Mouse (Mus musculus): ENCODE data around the gene Taar4. TPM values are rescaled to one million over a fixed set of nuclear protein-coding genes. Genes with fewer than 3 reads are reported as not detected.

Taar4 gene
- not detected for polyA plus RNA-seq (2014; fragmentation: Illumina TruSeq; extraction: RNeasy Lipid Tissue Mini Kit (QIAGEN cat#74804); ENCODE audit: low read depth, low replicate concordance)

DNA sequence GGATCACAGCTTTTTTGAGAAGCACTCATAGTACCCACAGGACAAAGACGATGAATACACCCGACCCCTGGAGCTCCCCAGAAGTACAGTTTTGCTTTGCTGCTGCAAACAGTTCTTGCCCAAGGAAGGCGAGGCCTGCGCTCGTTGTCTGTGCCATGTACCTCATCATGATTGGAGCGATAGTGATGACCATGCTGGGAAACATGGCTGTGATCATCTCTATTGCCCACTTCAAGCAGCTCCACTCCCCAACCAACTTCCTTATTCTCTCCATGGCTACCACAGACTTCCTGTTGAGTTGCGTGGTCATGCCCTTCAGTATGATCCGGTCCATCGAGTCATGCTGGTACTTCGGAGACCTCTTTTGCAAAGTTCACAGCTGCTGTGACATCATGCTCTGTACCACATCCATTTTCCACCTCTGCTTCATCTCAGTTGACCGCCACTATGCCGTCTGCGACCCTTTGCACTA is at the start of gene Taar4:
Gene Taar4, plus strand, starts transcription at position 51 of the 472 bp plus-strand sequence.

DNA sequence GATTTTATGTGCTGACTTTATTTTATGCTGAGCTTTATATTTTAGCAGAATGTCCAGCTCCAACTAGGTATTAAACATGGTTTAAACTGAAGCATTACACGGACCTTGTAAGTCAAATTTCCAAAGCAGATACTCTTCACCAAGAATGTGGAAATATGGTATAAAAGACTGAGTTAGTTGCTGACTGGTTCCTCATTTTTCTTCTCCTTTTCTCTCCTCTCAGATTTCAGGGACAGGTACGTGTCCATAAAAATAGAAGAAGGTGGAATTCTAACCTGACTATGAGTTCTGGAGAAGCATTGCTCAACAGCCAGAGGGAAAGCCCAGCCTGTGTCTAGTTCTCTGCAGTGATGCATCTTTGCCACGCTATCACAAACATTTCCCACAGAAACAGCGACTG is 40.2 kb upstream of the Taar4 start, which contains the start of gene Taar1:
Gene Taar1, plus strand, starts transcription at position 301 of the 400 bp plus-strand sequence.

GRCm38 (mm10) chr10:23938312-23938711 is 22.0 kb upstream of the Taar4 start, which contains the start of gene Taar2:
Taar2 (plus strand) TSS chr10:23938572.

GRCm38 (mm10) chr10:23949508-23950005 is 10.7 kb upstream of the Taar4 start, which contains the start of gene Taar3:
Taar3 (plus strand) TSS chr10:23949558.

GRCm38 (mm10) chr10:23970656-23971165 is 10.4 kb downstream of the Taar4 start, which contains the start of gene Taar5:
Taar5 (plus strand) TSS chr10:23970706.

DNA sequence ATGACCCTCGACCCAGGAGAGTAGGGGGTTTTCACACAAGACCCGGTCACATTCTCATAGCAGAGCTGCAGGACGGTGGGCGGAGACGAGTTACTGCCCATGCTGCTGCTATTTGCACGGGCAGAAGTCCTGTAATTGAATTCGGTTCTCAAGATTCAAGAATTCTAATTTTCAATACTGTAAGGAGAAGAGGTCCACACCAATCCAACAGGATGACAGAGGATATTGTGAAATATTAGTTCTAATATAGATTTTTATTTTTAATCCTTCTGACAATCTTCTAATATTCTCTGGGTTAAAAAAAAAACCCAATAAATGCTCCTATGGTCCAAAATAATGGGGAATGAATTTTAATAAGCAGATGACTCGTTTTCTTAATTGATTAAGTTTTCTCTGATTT is 25.3 kb downstream of the Taar4 start, which contains the start of gene Taar6:
Gene Taar6, minus strand, starts transcription at position 101 of the 400 bp plus-strand sequence.

DNA sequence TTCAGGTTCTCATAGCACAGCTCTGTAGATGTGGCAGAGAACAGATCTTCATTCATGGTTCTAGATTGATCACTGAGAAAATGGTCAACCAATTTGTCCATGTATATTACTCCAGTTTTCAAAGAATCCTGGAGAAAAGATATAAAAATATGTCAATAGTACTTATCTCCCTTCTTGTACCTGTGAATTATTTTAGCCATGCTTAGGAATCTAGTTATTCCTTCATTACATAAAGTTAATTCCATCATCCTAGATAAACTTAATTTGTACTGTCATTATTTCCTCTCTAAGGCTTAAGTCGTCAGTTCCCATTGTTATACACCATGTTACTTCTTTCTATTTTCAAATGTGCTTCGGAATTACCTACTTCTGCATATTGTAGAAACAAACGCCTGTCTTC is 33.1 kb downstream of the Taar4 start, which contains the start of gene Taar7a:
Gene Taar7a, minus strand, starts transcription at position 101 of the 400 bp plus-strand sequence.

GRCm38 (mm10) chr10:23999639-24000038 is 39.3 kb downstream of the Taar4 start, which contains the start of gene Taar7b:
Taar7b (plus strand) TSS chr10:23999939.

Other genes with a start within 250 kb of the Taar4 start
- 189 TPM for gene Rps12, start 173.2 kb upstream of the Taar4 start, polyA plus RNA-seq (2014; fragmentation: Illumina TruSeq; extraction: RNeasy Lipid Tissue Mini Kit (QIAGEN cat#74804); ENCODE audit: low read depth, low replicate concordance)
- 2.9 TPM for gene Slc18b1, start 163.5 kb upstream of the Taar4 start, polyA plus RNA-seq (2014; fragmentation: Illumina TruSeq; extraction: RNeasy Lipid Tissue Mini Kit (QIAGEN cat#74804); ENCODE audit: low read depth, low replicate concordance)
- gene Vnn3, start 109.0 kb upstream of the Taar4 start, polyA plus RNA-seq (2014; fragmentation: Illumina TruSeq; extraction: RNeasy Lipid Tissue Mini Kit (QIAGEN cat#74804); ENCODE audit: low read depth, low replicate concordance): 0.73 TPM
- gene Vnn1, start 65.8 kb upstream of the Taar4 start, polyA plus RNA-seq (2014; fragmentation: Illumina TruSeq; extraction: RNeasy Lipid Tissue Mini Kit (QIAGEN cat#74804); ENCODE audit: low read depth, low replicate concordance): 1.8 TPM
- gene Taar1, start 40.1 kb upstream of the Taar4 start, polyA plus RNA-seq (2014; fragmentation: Illumina TruSeq; extraction: RNeasy Lipid Tissue Mini Kit (QIAGEN cat#74804); ENCODE audit: low read depth, low replicate concordance): not detected
- not detected for gene Taar2, start 21.9 kb upstream of the Taar4 start, polyA plus RNA-seq (2014; fragmentation: Illumina TruSeq; extraction: RNeasy Lipid Tissue Mini Kit (QIAGEN cat#74804); ENCODE audit: low read depth, low replicate concordance)
- not detected for gene Taar3, start 10.9 kb upstream of the Taar4 start, polyA plus RNA-seq (2014; fragmentation: Illumina TruSeq; extraction: RNeasy Lipid Tissue Mini Kit (QIAGEN cat#74804); ENCODE audit: low read depth, low replicate concordance)
- gene Taar5, start 10.2 kb downstream of the Taar4 start, polyA plus RNA-seq (2014; fragmentation: Illumina TruSeq; extraction: RNeasy Lipid Tissue Mini Kit (QIAGEN cat#74804); ENCODE audit: low read depth, low replicate concordance): not detected
- gene Taar6, start 25.2 kb downstream of the Taar4 start, polyA plus RNA-seq (2014; fragmentation: Illumina TruSeq; extraction: RNeasy Lipid Tissue Mini Kit (QIAGEN cat#74804); ENCODE audit: low read depth, low replicate concordance): not detected
- not detected for gene Taar7a, start 33.0 kb downstream of the Taar4 start, polyA plus RNA-seq (2014; fragmentation: Illumina TruSeq; extraction: RNeasy Lipid Tissue Mini Kit (QIAGEN cat#74804); ENCODE audit: low read depth, low replicate concordance)
- not detected for gene Taar7b, start 39.4 kb downstream of the Taar4 start, polyA plus RNA-seq (2014; fragmentation: Illumina TruSeq; extraction: RNeasy Lipid Tissue Mini Kit (QIAGEN cat#74804); ENCODE audit: low read depth, low replicate concordance)
- gene Taar7d, start 66.7 kb downstream of the Taar4 start, polyA plus RNA-seq (2014; fragmentation: Illumina TruSeq; extraction: RNeasy Lipid Tissue Mini Kit (QIAGEN cat#74804); ENCODE audit: low read depth, low replicate concordance): not detected
- not detected for gene Taar7e, start 77.1 kb downstream of the Taar4 start, polyA plus RNA-seq (2014; fragmentation: Illumina TruSeq; extraction: RNeasy Lipid Tissue Mini Kit (QIAGEN cat#74804); ENCODE audit: low read depth, low replicate concordance)
- not detected for gene Taar7f, start 89.0 kb downstream of the Taar4 start, polyA plus RNA-seq (2014; fragmentation: Illumina TruSeq; extraction: RNeasy Lipid Tissue Mini Kit (QIAGEN cat#74804); ENCODE audit: low read depth, low replicate concordance)
- not detected for gene Taar8a, start 116.0 kb downstream of the Taar4 start, polyA plus RNA-seq (2014; fragmentation: Illumina TruSeq; extraction: RNeasy Lipid Tissue Mini Kit (QIAGEN cat#74804); ENCODE audit: low read depth, low replicate concordance)
- gene Taar8b, start 131.8 kb downstream of the Taar4 start, polyA plus RNA-seq (2014; fragmentation: Illumina TruSeq; extraction: RNeasy Lipid Tissue Mini Kit (QIAGEN cat#74804); ENCODE audit: low read depth, low replicate concordance): not detected
- gene Taar8c, start 141.4 kb downstream of the Taar4 start, polyA plus RNA-seq (2014; fragmentation: Illumina TruSeq; extraction: RNeasy Lipid Tissue Mini Kit (QIAGEN cat#74804); ENCODE audit: low read depth, low replicate concordance): not detected
- not detected for gene Taar9, start 149.0 kb downstream of the Taar4 start, polyA plus RNA-seq (2014; fragmentation: Illumina TruSeq; extraction: RNeasy Lipid Tissue Mini Kit (QIAGEN cat#74804); ENCODE audit: low read depth, low replicate concordance)
- gene Stx7, start 188.8 kb downstream of the Taar4 start, polyA plus RNA-seq (2014; fragmentation: Illumina TruSeq; extraction: RNeasy Lipid Tissue Mini Kit (QIAGEN cat#74804); ENCODE audit: low read depth, low replicate concordance): 25.0 TPM